Mouse (Mus musculus) embryo, embryonic 11 days (tissue): ENCODE data around the gene Hipk3.

Source experiments
- DNase-seq: peaks from one replicate; pipeline ENCODE4 v3.0.0-alpha.2; 2015

Hipk3 gene

DNA sequence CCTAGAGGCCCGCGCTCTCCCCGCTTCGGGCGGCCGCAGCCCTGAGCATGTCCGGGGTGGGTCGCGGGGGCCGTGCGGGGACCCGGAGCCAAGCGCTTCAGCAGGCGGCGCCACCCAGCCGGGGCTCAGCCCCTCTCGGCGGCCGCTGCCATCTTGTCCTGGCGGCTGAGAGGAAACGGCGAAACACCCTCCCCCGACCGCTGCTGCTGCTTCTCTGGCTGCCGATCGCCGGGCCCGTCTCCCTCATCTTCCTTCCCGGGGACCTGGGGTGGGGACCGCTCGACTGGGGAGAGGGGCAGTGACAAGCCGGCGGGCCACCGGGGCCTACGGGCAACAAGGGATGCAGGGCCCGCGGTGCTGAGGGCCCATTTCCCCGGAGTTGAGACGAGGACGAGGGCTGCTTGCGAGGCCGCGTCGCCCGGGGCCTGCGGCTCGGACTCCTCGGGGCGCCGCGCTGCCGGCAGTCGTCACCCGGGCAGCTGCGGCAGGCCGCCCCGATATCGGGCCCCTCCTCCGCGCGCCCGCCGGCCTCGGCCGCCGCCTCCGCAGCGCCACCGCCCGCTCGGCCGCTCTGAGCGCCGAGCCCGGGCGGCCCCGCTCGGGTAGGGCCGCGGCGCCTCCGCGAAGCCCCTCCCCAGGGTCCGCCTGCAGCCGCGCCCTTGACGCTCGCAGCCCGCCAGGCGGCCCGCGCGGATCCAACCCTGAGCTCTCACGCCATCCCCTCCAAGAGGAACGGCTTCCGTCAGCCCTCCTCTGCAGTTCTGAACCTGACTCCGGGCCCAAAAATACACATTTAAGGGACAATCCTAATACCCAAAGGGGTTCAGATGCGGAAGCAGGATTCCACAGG is at the start of gene Hipk3:
Hipk3 (minus strand) TSS at position 496 of the 850 bp plus-strand sequence.
- DNase-seq, result peak; percentile 94

DNA sequence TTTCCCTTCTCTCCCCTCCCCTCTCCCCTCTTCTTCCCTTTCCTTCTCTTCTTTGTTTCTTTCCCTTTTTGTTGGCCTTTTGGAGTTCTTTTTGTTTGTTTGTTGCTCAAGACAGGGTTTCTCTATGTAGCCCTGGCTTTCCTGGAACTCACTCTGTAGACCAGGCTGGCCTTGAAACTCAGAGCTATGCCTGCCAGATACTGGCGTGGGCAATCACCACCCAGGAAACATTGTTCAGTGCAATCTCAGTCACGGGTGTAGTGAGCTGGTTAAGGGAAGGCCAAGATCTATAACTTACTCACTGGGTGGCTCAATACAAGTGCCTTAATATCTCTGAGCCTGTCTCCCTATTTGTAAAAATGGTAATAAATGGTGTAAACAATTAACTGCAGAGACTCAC is 46.0 kb upstream of the Hipk3 start:
- no peak for DNase-seq

DNA sequence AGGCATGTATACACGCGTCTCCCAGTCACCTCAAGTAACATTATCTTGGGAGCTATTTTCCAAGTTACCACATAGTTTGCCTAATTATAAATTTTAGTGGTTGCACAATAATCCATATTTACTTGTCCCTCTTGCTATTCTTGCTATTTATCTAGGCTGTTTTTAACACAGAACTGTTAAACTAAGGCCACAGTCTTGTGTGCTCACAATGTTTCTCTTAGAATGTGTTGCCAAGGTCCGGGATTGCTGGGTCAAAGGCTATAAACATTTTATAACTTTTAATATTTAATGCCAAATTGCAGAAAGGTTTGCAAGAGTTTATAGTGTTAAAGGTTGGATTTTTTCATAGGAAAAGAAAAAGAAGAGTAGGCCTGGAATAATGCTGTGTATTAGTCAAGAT is 40.5 kb upstream of the Hipk3 start:
- DNase-seq, result no peak

DNA sequence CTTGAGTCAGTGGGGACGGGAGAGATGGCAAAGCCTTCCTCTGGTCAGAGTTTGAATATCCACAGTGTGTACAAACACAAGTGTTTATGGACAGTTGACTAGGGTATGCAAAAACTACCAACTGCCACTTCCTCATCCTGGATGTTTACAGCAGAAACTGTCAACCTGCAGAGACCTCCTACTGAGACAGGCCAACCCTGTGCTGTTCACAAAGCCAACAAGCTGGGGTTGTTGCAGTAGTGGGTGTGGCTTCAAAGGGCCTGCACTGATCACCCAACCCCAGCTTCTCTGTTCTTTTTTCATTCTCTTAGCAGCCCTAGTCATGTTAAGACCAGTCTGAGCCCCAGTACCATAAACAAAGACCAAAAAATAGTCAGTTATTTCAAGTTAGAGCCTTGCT is 38.3 kb upstream of the Hipk3 start:
- DNase-seq, result no peak

DNA sequence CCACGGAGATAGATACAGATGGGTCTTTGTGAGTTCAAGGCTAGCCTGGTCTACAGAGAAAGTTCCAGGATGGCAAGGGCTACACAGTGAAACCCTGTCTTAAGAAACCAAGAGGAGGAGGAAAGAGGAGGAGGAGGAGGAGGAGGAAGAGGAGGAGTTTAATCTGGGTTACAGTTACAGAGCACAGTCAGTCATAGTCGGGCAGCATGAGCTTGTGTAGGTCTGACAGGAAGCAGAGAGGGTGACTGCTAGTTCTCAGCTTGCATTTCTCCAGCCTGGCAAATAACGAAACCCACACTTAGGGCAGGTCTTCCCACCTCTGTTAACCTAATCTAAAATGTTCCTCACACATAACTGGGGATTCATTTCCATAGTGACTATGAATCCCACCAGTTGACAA is 32.3 kb upstream of the Hipk3 start:
- DNase-seq, result no peak

DNA sequence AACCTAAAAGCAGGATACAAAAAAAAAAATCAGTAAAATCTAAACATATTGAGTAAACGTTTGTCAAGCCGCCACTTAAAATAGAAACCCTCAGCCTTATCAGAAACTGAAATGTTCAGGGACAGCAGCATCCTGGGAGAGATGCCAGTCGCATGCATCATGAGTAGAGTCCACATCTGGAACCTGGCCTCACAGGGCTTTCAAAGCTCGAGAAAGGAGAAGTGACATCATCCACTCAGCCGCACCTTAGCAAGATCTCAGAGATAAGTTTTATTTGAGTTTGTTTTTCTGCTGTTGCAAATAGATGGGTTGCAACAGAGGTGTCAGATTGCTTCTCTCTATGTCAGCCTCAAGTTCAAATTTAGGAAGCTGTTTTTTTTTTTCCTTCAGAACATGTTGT is 31.3 kb upstream of the Hipk3 start:
- DNase-seq, result peak; percentile 7

GRCm38 (mm10) chr2:104511622-104512021 is 17.4 kb upstream of the Hipk3 start:
- no peak for DNase-seq

- DNase-seq, result no peak
These were observed 8.1 kb upstream of the Hipk3 start for GRCm38 (mm10) chr2:104502388-104502787.

DNA sequence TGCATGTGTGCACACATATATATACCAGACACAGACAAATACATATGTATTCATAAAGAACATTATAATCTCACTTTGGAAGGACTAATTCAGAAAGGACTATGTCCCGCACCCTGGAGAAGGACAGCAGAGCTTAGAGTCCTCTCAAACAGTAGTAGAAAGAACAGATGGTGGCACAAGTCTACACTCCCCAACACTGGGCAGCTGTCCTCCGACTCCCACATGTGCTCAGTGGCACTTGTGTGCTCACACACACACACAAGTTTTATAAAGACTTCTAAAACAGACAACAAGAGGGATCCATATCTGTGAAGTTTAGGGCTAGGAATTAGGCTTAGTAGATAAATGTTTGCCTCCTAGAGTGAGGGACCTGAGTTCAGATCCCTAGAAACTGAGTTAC is 6.8 kb upstream of the Hipk3 start:
- no peak for DNase-seq

DNA sequence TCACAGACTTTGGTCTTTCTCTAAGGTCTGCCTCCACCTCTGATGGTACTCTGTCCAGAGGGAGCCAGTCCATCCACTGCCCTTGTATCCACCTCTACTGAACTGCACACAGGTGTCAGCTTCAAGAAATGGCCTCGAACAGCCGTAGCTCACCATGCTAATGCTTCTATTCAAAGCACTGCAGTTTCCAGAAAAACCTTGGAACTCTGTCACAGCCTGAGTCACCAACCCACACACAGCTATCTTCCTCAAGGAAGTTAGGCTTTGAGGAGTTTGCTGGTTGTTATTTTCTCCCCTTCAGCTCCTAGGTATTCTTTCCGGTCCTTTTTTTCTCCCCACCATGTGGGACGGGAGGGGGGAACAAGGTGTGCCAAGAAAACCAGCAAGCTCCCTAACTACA is 3.5 kb upstream of the Hipk3 start:
- DNase-seq, result no peak

DNA sequence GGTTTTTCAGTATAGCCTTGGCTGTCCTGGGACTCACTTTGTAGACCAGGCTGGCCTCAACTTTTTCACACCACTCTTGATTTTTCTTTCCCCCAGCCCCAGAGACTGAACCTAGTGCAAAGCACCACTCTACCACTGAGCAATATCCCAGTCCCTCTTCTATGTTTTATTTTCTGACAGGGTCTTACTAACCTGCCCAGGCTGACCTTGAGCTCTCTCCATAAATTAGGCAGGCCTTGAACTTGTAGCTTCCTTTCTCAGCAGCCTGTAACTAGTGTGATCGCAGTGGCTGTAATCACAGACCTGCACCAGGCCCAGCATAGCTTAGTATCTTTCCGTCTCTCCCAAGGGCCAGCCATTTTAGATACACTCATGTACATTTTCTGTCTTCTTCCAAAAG is 3.0 kb upstream of the Hipk3 start:
- no peak for DNase-seq

DNA sequence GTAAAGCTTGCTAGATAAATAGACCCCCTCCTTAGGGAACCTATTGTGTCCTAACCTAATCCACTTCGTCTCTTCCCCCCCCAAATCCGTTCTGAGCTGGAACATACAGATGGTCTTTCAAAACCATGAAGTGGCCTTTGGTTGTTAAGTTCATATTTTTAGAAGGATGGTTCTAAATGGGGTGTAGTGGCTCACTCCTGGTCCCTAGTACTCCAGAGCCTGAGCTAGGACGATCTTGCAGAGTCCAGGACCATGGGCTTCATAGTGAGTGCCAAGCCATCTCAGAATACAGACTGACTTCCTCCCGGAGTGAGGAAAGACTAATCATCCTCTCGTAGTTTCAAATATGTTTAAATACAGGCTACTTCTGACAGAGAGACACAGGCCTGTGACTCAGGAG is 2.0 kb upstream of the Hipk3 start:
- DNase-seq, result no peak

- DNase-seq, result no peak
These were observed 547 bp upstream of the Hipk3 start for GRCm38 (mm10) chr2:104494801-104495185.

GRCm38 (mm10) chr2:104493021-104493950 is 960 bp downstream of the Hipk3 start:
- DNase-seq, result peak; percentile 89

- no peak for DNase-seq
These were observed 2.9 kb downstream of the Hipk3 start for GRCm38 (mm10) chr2:104491221-104491795.

GRCm38 (mm10) chr2:104490761-104491160 is 3.5 kb downstream of the Hipk3 start:
- DNase-seq, result no peak

DNA sequence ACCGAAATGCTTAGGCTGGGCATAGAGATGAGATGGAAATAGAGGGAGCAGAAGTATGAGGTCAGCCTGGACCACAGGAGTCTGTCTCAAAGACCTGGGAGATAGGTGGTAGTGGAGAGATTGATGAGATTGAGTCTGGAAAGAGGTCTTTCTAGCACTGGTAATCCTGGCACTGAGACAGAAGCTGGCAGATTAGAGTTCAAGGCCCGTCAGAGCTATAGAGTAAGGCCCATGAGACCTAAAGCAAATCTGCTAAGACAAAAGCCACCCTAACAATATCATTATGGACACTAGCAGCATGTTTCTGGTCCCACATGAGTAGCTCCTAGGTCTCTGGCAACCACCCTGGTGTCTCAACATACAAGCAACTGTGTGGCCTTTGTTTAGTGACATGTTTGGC is 4.4 kb downstream of the Hipk3 start:
- no peak for DNase-seq

DNA sequence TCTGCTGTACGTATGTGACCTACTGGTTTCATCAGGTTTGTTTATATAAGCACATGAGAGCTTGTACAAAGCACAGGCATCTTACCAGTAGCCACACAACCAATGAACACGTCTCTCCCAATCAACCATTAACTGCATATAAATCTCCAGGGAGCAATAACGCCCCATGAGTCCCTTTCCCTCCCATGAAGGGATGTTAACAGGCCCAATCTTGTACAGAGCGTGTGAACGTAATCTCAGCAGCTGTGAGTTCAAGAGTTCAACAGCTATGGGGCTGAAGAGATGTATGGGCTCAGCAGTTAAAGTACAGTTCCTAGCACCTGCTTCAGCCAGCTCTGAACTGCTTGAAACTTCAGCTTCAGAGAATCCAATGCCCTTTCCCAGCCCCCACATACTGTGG is 9.8 kb downstream of the Hipk3 start:
- DNase-seq, result peak; percentile 12

DNA sequence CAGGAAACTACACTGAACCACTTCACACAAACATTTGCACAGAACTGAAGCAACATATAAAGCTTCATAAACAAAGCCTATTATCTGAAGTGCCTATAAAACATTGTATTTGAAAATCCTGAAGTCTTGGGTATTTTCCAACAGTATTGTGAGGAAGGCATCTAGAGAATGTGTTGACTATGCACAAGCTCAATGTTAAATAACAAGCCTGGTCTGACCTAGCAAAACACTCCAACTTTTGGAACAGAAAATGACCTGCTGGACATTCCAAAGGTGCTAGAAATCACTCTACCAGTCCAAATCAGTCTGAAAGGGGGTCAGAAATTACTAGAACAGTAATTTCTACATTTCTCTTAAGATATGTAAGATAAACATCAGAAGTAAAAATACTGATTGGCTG is 12.1 kb downstream of the Hipk3 start:
- DNase-seq, result no peak

DNA sequence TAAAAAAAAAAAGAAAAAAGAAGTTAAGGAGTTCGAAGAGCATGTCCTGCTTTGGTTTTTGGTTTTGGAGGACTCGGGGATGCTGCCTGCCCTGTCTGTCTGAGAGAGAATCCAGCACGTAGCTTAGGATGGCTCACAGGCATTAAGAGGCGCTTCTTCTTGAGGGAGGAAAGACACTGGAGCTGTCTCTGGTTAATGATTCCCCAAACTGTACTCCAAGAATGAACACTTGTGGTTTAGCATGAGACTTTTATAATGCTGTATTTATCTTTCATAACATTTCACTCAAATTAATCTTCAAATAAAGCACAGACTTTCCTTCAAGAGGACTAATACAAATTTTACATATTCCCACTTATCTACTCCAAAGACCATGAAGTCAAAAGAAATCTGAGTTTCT is 15.2 kb downstream of the Hipk3 start:
- DNase-seq, result no peak

GRCm38 (mm10) chr2:104477398-104478015 is 16.7 kb downstream of the Hipk3 start:
- no peak for DNase-seq

- DNase-seq, result no peak
These were observed 22.2 kb downstream of the Hipk3 start for GRCm38 (mm10) chr2:104472056-104472455.

DNA sequence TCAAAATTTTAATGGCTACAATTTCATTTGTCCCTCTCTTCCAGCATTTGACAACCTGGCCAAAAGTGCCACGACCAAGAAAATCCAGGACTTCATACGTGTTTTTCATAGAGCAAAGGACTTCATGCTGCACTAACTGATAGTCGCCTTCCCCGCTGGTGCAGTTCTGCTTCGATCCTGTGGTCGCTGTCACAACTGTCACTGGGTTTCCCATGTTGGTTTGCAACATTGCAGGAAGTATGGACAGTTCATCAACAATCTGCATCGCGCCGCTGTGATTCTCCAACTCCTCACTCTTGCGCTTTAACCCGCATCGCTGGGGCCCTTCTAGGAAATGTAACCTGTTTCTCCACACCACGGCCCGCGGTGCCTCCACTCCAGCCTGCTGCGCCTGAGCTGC is 23.1 kb downstream of the Hipk3 start:
- no peak for DNase-seq
